Comparison of ENCODE assay signal across 8 mouse cellular contexts in the genomic region with DNA sequence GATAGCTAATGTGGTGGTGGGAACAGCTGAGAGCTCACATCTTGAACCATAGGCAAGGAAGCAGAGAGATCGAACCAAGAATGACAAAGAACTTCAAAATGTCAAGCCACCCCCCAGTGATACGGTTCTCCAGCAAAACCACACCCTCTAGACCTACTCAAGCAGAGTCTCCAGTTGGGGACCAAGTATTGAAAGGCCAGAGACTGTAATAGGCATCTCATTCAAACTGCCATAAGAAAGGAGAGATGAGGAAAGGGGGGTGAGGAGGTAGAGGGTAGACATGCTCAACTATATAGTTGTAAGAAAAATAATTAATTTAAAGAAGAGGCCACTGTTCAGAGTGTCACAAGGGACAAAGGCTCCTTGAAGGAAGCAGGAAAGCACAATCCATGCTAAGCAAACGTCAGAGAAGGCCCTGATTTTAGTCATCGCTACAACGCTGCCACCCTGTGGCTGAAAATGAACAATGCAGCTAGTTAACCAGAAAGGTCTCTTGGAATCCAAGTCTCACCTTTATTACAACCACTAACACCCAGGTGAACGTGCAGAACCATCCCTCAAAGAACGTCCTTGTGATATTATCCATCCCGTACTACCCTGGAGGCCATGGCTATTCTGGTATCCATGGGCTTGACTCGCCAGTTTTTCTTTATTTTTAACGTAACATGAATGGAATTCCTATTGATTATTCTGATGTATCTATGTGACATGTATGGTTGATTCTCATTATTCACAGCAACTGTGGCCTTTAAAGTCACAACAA. TPM values are rescaled to one million over a fixed set of nuclear protein-coding genes. Genes with fewer than 3 reads are reported as not detected.
A peak's percentile ranks its signal among the peaks of the same experiment; 100 is the strongest.
DNase-seq lines count a peak whose midpoint lies in the region; ATAC-seq and TF ChIP-seq lines count a peak whose summit lies in the region.
"Had no signal": no experiment of that assay in that cellular context is flagged by ENCODE, and none has a peak within 500 bp of the region (broad histone marks: within the 10 kb centered on the region; RNA-seq: fewer than 3 reads in every experiment).

No protein-coding gene starts in this region.

- H3K4me3 ChIP-seq in G1E (ENCODE audit: low read depth, low read length): no peak overlapping the region
- H3K4me3 ChIP-seq in embryonic fibroblast, embryonic 13.5 days (ENCODE audit: insufficient read depth, low read length): no peak overlapping the region
- no peak overlapping the region for H3K4me3 ChIP-seq in hindbrain, embryonic 10.5 days
- H3K4me3 ChIP-seq: limb, embryonic 15.5 days had no signal

- 26% methylated on average over 10 of the region's 10 CpGs for WGBS in hindbrain, embryonic 10.5 days

- no peaks in the 10 kb centered on the region for H3K27me3 ChIP-seq in G1E (ENCODE audit: insufficient read depth, low read length)
- no peaks in the 10 kb centered on the region for H3K27me3 ChIP-seq in hindbrain, embryonic 10.5 days (ENCODE audit: insufficient read depth, poor library complexity, severe bottlenecking)
- H3K27me3 ChIP-seq: limb, embryonic 15.5 days had no signal

- no peaks in the 10 kb centered on the region for H3K4me1 ChIP-seq in G1E (ENCODE audit: insufficient read depth, low read depth, low read length)
- H3K4me1 ChIP-seq in embryonic fibroblast, embryonic 13.5 days (ENCODE audit: control insufficient read depth, insufficient read depth, low read length): no peaks in the 10 kb centered on the region; the same call in 1 of the 2 replicates
- peaks cover 3% of the 10 kb centered on the region for H3K4me1 ChIP-seq in hindbrain, embryonic 10.5 days (replicated peaks)

- 0 out of 2 replicates have a peak, but pooled peaks have one; percentile 31 for TF ChIP-seq CTCF in G1E (IDR thresholded peaks at IDR 0.05; ENCODE audit: low read depth, low read length)
- 0 out of 2 replicates have a peak, but pooled peaks have one; percentile 45 for TF ChIP-seq CTCF in embryonic fibroblast, embryonic 13.5 days (IDR thresholded peaks at IDR 0.05; ENCODE audit: borderline replicate concordance, insufficient read depth, low read length)

- no peaks in the 10 kb centered on the region for H3K36me3 ChIP-seq in G1E (replicated peaks)
- no peaks in the 10 kb centered on the region for H3K36me3 ChIP-seq in hindbrain, embryonic 10.5 days
- H3K36me3 ChIP-seq: limb, embryonic 15.5 days had no signal

- no peak for DNase-seq in G1E (ENCODE audit: low spot score)
- peak; percentile 83 for DNase-seq in brain, adult 2 months (ENCODE audit: low read depth, low spot score)
- DNase-seq in hindbrain, embryonic 10.5 days (ENCODE audit: low spot score): peak; percentile 69
- DNase-seq in layer of hippocampus, postnatal 10 days (ENCODE audit: low spot score in 2 of 2): peak; percentile 79 to 82
- peak; percentile 87 for DNase-seq in lung, postnatal 36 days
- peak; percentile 72 for DNase-seq in right cerebral cortex, postnatal 14 days

- no peaks in the 10 kb centered on the region for H3K9me3 ChIP-seq in G1E (replicated peaks)
- no peaks in the 10 kb centered on the region for H3K9me3 ChIP-seq in hindbrain, embryonic 10.5 days
- H3K9me3 ChIP-seq: limb, embryonic 15.5 days had no signal

- no peak for ATAC-seq in G1E (ENCODE audit: extremely low read depth, insufficient number of reproducible peaks, low FRiP score, poor library complexity, severe bottlenecking)

- H3K27ac ChIP-seq in embryonic fibroblast, embryonic 13.5 days (ENCODE audit: insufficient read depth, low read length): no peak overlapping the region
- H3K27ac ChIP-seq in hindbrain, embryonic 10.5 days: no peak overlapping the region
- H3K27ac ChIP-seq: limb, embryonic 15.5 days had no signal

- no peak for TF ChIP-seq POLR2A in embryonic fibroblast, embryonic 13.5 days (IDR thresholded peaks at IDR 0.05; ENCODE audit: low read depth, low read length)

RNA-seq across cellular contexts. Expression of gene Creb3l2, which starts 5.9 kb away (rescaled TPM):
- total RNA-seq in G1E (2014; fragmentation: Nextera tagmentation) (not detected in 2 replicates), G1E (2017) (0.06 and 0.16 TPM in 2 replicates)
- polyA plus RNA-seq in G1E (2012): not detected in 2 replicates
- 55.0 and 62.8 TPM in 2 replicates for polyA plus RNA-seq in embryonic fibroblast, embryonic 13.5 days (2011; ENCODE audit: insufficient read length, low read depth, missing spikeins)
- 7.6 and 9.4 TPM in 2 replicates for polyA plus RNA-seq in hindbrain, embryonic 10.5 days (2016; fragmentation: Nextera tagmentation; extraction: Ambion mirVana)
- 1 to 10 TPM; 6.5 to 7.5 TPM for total RNA-seq in layer of hippocampus, postnatal 10 days (2021)
